9 mouse cellular contexts compared by ENCODE assay signal in the genomic region with DNA sequence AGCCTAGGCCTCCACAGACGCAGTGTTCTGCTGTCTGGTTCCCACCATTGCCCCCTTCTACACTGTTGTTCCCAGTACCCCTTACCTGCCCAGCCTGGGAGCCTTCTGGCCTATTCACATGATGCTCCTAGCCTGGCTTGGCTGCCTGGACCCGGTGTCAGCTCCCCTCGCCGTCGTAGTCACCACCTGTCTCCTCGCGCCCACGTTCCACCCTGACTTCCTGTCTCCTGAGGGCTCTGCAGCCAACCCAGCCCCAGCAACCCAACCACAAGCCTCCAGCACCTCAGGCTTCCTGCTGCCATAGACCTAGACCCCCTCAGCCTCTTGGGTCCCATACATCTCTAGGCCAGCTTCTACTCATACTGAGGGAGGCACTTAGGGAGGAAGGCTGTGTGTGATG. TPM values are rescaled to one million over a fixed set of nuclear protein-coding genes. Genes with fewer than 3 reads are reported as not detected.
DNase-seq lines count a peak whose midpoint lies in the region; ATAC-seq lines count a peak whose summit lies in the region.
"Had no signal": no experiment of that assay in that cellular context is flagged by ENCODE, and none has a peak within 500 bp of the region (broad histone marks: within the 10 kb centered on the region; RNA-seq: fewer than 3 reads in every experiment).

A gene (minus strand): TSS at position 212 of the 400 bp plus-strand sequence.

- no peak for ATAC-seq in heart, embryonic 16.5 days (replicated peaks; ENCODE audit: extremely low read depth, insufficient read depth, low FRiP score)
- 0 out of 2 replicates have a peak, but pooled peaks have one; percentile 22 for ATAC-seq in megakaryocyte, adult 5-6 weeks (ENCODE audit: poor library complexity, severe bottlenecking)

- H3K4me3 ChIP-seq in heart, embryonic 16.5 days (ENCODE audit: low read length) = peak within 1 kb of the TSS; percentile 0; the same call in 1 of the 2 replicates

- H3K27me3 ChIP-seq in heart, embryonic 16.5 days (ENCODE audit: control insufficient read depth, insufficient read depth, low read length) = no peaks in the 10 kb centered on the region

- H3K36me3 ChIP-seq in heart, embryonic 16.5 days (ENCODE audit: control insufficient read depth, insufficient read depth) = no peaks in the 10 kb centered on the region

- peak within 1 kb of the TSS; percentile 2 for H3K27ac ChIP-seq in heart, embryonic 16.5 days (ENCODE audit: low read length)

- intact Hi-C loops in gastrocnemius, postnatal 36 days (cut with DNase I) = no loop called here

- no peak within 1 kb of the TSS for H3K9ac ChIP-seq in heart, embryonic 16.5 days (ENCODE audit: low read length)

- no peaks in the 10 kb centered on the region for H3K9me3 ChIP-seq in heart, embryonic 16.5 days (replicated peaks; ENCODE audit: control insufficient read depth, low read length)

- no peak for DNase-seq in heart, postnatal 4 days
- DNase-seq in spleen, adult 12 weeks (ENCODE audit: low spot score) = peak; percentile 23
- DNase-seq in spleen, postnatal 14 days (ENCODE audit: low spot score in 2 of 2) = no peak
- DNase-seq in thymus, postnatal 4 days = peak; percentile 87
- DNase-seq in gastrocnemius, adult 18-20 months (ENCODE audit: low spot score) = no peak
- no peak for DNase-seq in gastrocnemius, postnatal 36 days
- DNase-seq: cerebellum, adult 11-12 months had no signal

- H3K4me1 ChIP-seq in heart, embryonic 16.5 days (ENCODE audit: control insufficient read depth, insufficient read depth, low read length) = peaks cover 9% of the 10 kb centered on the region

- WGBS in heart, embryonic 16.5 days = 89% methylated on average over 8 of the region's 8 CpGs

- peak within 1 kb of the TSS; percentile 26 for H3K4me2 ChIP-seq in heart, embryonic 16.5 days (ENCODE audit: low read depth, low read length)

RNA-seq across cellular contexts. Expression of the gene that starts here (rescaled TPM):
- 45.9 and 121 TPM in 2 replicates for polyA plus RNA-seq in heart, embryonic 16.5 days (2015; fragmentation: Nextera tagmentation; extraction: Ambion mirVana)
- under 1 TPM; 0.86 to 0.91 TPM for total RNA-seq in heart, postnatal 4 days (2021)
- 5.6 and 8.2 TPM in 2 replicates for total RNA-seq in megakaryocyte, adult 5-6 weeks (2015)
- total RNA-seq in megakaryocyte, adult 5-6 weeks (2017) = 6.0 and 6.9 TPM in 2 replicates
- not detected for total RNA-seq in gastrocnemius, adult 18-20 months (2021)
- total RNA-seq in gastrocnemius, postnatal 36 days (2021) = 1 to 10 TPM in 1 of 2 experiments, not detected in 1; 6.2 TPM

Comparison
In these comparisons a context has a peak if more than half of its experiments do, and no peak if none do; other contexts are left out.
1. DNase-seq: peak in spleen, adult 12 weeks (single experiment) and thymus, postnatal 4 days (single experiment); none in heart, postnatal 4 days (single experiment), spleen, postnatal 14 days (0 of 2), gastrocnemius, adult 18-20 months (single experiment) and gastrocnemius, postnatal 36 days (0 of 2).